Mouse (Mus musculus) kidney, adult 18-20 months (tissue): ENCODE results near the gene Tmprss6.

Experiments used
- DNase-seq: peaks from one replicate; pipeline ENCODE4 v3.0.0; 2021

The Tmprss6 gene

GRCm38 (mm10) chr15:78481448-78482000, 13.1 kb upstream of the Tmprss6 start:
- DNase-seq = no peak

- no peak for DNase-seq
These were observed 12.6 kb upstream of the Tmprss6 start for GRCm38 (mm10) chr15:78480991-78481390.

GRCm38 (mm10) chr15:78480111-78480510, 11.7 kb upstream of the Tmprss6 start:
- no peak for DNase-seq

- no peak for DNase-seq
These were observed 11.0 kb upstream of the Tmprss6 start for GRCm38 (mm10) chr15:78479470-78479869.

- DNase-seq = no peak
These were observed 9.6 kb upstream of the Tmprss6 start for GRCm38 (mm10) chr15:78478073-78478472.

- DNase-seq = no peak
These were observed 8.4 kb upstream of the Tmprss6 start for GRCm38 (mm10) chr15:78476878-78477277.

GRCm38 (mm10) chr15:78475604-78476031, 7.2 kb upstream of the Tmprss6 start:
- DNase-seq = no peak

GRCm38 (mm10) chr15:78473442-78473841, 5.0 kb upstream of the Tmprss6 start:
- DNase-seq = no peak

GRCm38 (mm10) chr15:78471902-78472301, 3.5 kb upstream of the Tmprss6 start:
- DNase-seq = no peak

- DNase-seq = no peak
These were observed 2.3 kb upstream of the Tmprss6 start for GRCm38 (mm10) chr15:78470495-78471276.

- DNase-seq = no peak
These were observed 864 bp downstream of the Tmprss6 start for GRCm38 (mm10) chr15:78467570-78467969.

- DNase-seq = no peak
These were observed 1.6 kb downstream of the Tmprss6 start for GRCm38 (mm10) chr15:78466809-78467208.

GRCm38 (mm10) chr15:78462981-78463380, 5.5 kb downstream of the Tmprss6 start:
- DNase-seq = no peak

- no peak for DNase-seq
These were observed 11.2 kb downstream of the Tmprss6 start for GRCm38 (mm10) chr15:78457193-78457592.

GRCm38 (mm10) chr15:78456051-78456450, 12.4 kb downstream of the Tmprss6 start:
- DNase-seq = no peak

- DNase-seq = no peak
These were observed 13.3 kb downstream of the Tmprss6 start for GRCm38 (mm10) chr15:78455168-78455567.

- no peak for DNase-seq
These were observed 15.5 kb downstream of the Tmprss6 start for GRCm38 (mm10) chr15:78452929-78453328.

- DNase-seq = no peak
These were observed 17.2 kb downstream of the Tmprss6 start for GRCm38 (mm10) chr15:78451201-78451600.

GRCm38 (mm10) chr15:78450419-78450768, 18.0 kb downstream of the Tmprss6 start:
- DNase-seq = no peak

- DNase-seq = no peak
These were observed 18.6 kb downstream of the Tmprss6 start for GRCm38 (mm10) chr15:78449694-78450418.

GRCm38 (mm10) chr15:78449131-78449530, 19.3 kb downstream of the Tmprss6 start:
- DNase-seq = no peak

GRCm38 (mm10) chr15:78447746-78448535, 20.5 kb downstream of the Tmprss6 start:
- peak; percentile 96 for DNase-seq

- DNase-seq = no peak
These were observed 21.3 kb downstream of the Tmprss6 start for GRCm38 (mm10) chr15:78447121-78447520.
